Mouse (Mus musculus) heart, postnatal 0 days (tissue): ENCODE data around the gene Msh4.

Source experiments
- CTCF ChIP-seq: IDR thresholded peaks from 2 replicates; pipeline ENCODE4 v1.5.1; 2016; ENCODE audit warnings: antibody characterized with exemption, control low read depth, low read depth
- EP300 ChIP-seq: IDR thresholded peaks from 2 replicates; pipeline ENCODE4 v1.6.1; 2016; ENCODE audit warnings: antibody characterized with exemption, low read depth

DNA sequence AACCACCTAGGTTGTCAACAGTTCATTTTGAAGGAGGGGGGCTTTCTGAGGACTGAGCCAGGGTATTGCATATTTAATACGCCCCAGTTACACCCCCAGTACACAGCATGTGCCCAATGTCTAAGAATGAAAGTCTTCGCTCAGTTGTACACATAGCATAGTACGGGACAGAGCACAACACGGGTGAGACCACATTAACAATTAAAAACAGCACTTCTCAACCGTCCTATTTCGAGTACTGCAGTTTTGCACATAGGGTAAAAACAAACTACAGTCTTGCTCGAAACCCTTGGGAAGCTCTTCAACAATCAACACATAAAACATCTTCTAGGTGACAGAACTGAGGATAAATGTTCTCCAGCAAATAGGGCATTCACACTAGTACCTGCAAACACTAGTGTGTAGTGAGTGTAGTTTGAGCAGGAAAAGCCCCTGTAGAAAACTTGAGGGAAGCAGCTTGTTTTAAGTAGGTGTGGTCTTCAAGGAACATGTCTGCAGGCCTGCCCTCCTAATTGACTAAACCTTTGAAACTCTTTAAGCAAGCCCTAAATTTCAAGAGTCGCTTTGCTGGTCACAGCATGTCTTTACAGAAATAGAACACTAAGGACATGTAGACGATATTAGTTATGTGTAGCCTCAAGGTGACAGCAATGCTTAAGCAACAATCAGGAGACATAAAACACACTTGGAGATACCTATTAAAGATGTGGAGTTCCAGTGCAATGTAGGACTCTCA lies at the start of gene Msh4:
- no peak for TF ChIP-seq EP300
- no peak for TF ChIP-seq CTCF
